Mouse (Mus musculus) liver, embryonic 14.5 days (tissue): Measurements from ENCODE around the gene Eif1b. TPM values are rescaled to one million over a fixed set of nuclear protein-coding genes. Genes with fewer than 3 reads are reported as not detected.

Experiments
- ATAC-seq: fragments of 200-750 bp; cut with Nextera tagmentation; 2 replicates; pipeline ENCODE4 v1.8.0; 2017; ENCODE audit warnings: moderate number of reproducible peaks, mild to moderate bottlenecking, moderate library complexity; ENCODE audit not compliant: insufficient read depth
- DNase-seq, 3 experiments: peaks; one replicate each; pipeline ENCODE4 v3.0.0-alpha.2; 2012 to 2013; ENCODE audit warnings: low read depth in 3 of 3, low spot score in 3 of 3
- H3K27ac ChIP-seq: fragments of 300-500 bp; sonication (generic); 2 replicates; pipeline ENCODE4 v1.5.1; 2014; ENCODE audit warnings: moderate library complexity, mild to moderate bottlenecking, control low read depth, inconsistent platforms
- H3K27me3 ChIP-seq: fragments of 300-500 bp; sonication (generic); 2 replicates; pipeline ENCODE4 v1.6.1; 2014; ENCODE audit warnings: mild to moderate bottlenecking, low read length, moderate library complexity; ENCODE audit not compliant: control insufficient read depth, insufficient read depth
- H3K36me3 ChIP-seq: fragments of 300-500 bp; sonication (generic); replicated peaks from 2 replicates; pipeline ENCODE4 v1.6.1; 2014; ENCODE audit warnings: low read depth; ENCODE audit not compliant: control insufficient read depth, insufficient read depth
- H3K4me1 ChIP-seq, 2 experiments: fragments of 200-500 bp in 1 of 2; fragments of 300-500 bp in 1 of 2; sonication (generic) in 1 of 2; replicated peaks; 2 replicates each; pipeline ENCODE4 v1.6.1; 2012 to 2014; ENCODE audit warnings: antibody characterized with exemption in 1 of 2, inconsistent platforms in 1 of 2, low read length in 1 of 2; ENCODE audit not compliant: control insufficient read depth in 2 of 2, insufficient read depth in 2 of 2
- H3K4me2 ChIP-seq: fragments of 300-500 bp; sonication (generic); 2 replicates; pipeline ENCODE4 v1.6.1; 2014; ENCODE audit warnings: low read depth, mild to moderate bottlenecking, control low read depth, moderate library complexity
- H3K4me3 ChIP-seq, 2 experiments: fragments of 200-500 bp in 1 of 2; fragments of 300-500 bp in 1 of 2; sonication (generic) in 1 of 2; 2 replicates each; pipeline ENCODE4 v1.5.1; 2012 to 2014; ENCODE audit warnings: low read depth in 2 of 2, low read length in 2 of 2, mild to moderate bottlenecking in 2 of 2, control low read depth in 1 of 2, inconsistent platforms in 1 of 2, moderate library complexity in 1 of 2; ENCODE audit not compliant: insufficient read depth in 1 of 2
- H3K9ac ChIP-seq: fragments of 300-500 bp; sonication (generic); replicated peaks from 2 replicates; pipeline ENCODE4 v1.6.1; 2014; ENCODE audit warnings: mild to moderate bottlenecking, control low read depth, moderate library complexity
- H3K9me3 ChIP-seq: fragments of 300-500 bp; sonication (generic); 2 replicates; pipeline ENCODE4 v1.6.1; 2016; ENCODE audit warnings: low read length, mixed read lengths; ENCODE audit not compliant: control insufficient read depth
- CTCF ChIP-seq: IDR thresholded peaks from 2 replicates; pipeline ENCODE4 v1.5.1; 2016; ENCODE audit warnings: antibody characterized with exemption, low read depth, control low read depth
- EP300 ChIP-seq: IDR thresholded peaks from 2 replicates; pipeline ENCODE4 v1.6.1; 2016; ENCODE audit warnings: antibody characterized with exemption, low read depth
- WGBS: fragments of 180-500 bp; shearing (Covaris S2); extraction: QIAGEN DNeasy Blood & Tissue Kit; methylation state at CpG from one replicate; pipeline ENCODE4 v1.1.7; 2014; ENCODE audit not compliant: insufficient replicate concordance; 5-methylcytosine and 5-hydroxymethylcytosine counted together
- polyA plus RNA-seq, 2 experiments: library from polyadenylated mRNA; depleted of rRNA in 1 of 2; stranded (reverse) in 1 of 2; unstranded in 1 of 2; fragments of >200 nt; fragmentation: Nextera tagmentation in 1 of 2; extraction: Ambion mirVana in 1 of 2; gene quantifications; 2 replicates each; pipeline versions ENCODE4 v1.2.1 to v1.2.3; 2012 to 2014

Eif1b gene
- polyA plus RNA-seq, 2 experiments = 30.6 to 70.0 TPM

DNA sequence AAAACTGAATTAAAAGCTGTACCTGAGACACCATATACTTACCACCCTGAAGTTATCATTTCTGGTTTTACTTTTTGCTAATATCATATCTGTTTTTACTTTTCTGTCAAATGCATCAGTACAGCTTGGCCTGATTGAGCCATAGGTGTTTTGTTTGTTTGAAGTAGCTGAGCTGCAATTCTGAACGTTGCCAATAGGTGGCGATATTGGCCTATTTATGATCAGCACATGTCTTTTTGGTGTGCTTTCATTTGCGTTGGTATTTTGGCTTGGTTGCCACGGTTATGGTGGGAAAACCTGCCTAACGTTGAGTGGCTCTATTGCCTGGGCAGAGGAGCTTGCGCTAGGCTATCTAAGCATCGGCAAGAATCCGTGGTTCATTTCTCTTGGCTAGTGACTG is 10.0 kb downstream of the Eif1b start:
- peaks cover 0 to 2% of the 10 kb centered on the region in 2 experiments; a peak in 2 of 4 replicates for H3K4me1 ChIP-seq
- no peak overlapping the region for H3K27ac ChIP-seq
- TF ChIP-seq EP300 (no peak), CTCF (peak; percentile 91)
- no peak overlapping the region for H3K4me2 ChIP-seq
- no peak overlapping the region for H3K4me3 ChIP-seq
- no peaks in the 10 kb centered on the region for H3K36me3 ChIP-seq
- 7% methylated on average over 8 of the region's 8 CpGs for WGBS
- no peaks in the 10 kb centered on the region for H3K27me3 ChIP-seq
- ATAC-seq (peak; percentile 13; the same call in 1 of the 2 replicates), DNase-seq (peak; percentile 68 to 75 (median 72))
- 0 out of 2 replicates have a peak overlapping the region, but pooled peaks have one; percentile 9 for H3K9ac ChIP-seq
- no peaks in the 10 kb centered on the region; the same call in 1 of the 2 replicates for H3K9me3 ChIP-seq

DNA sequence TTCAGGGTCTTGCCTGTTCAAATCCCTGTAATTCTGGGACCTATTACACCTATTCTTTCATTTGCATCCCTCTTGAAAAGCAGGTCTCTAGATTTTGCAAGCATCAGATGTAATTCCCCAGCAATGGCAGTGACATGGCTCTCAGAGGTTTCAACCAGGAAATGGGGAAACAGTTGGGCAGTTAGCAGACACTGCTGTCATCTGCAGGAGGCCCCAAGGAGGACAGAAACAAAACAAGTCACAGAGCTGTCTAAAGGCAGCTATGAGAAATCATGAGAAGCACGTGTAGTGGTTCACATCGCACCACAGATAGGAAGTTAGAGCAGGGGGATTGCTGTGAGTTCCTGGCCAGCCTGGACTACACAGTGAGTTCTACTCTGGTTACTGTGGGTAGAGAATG is 12.4 kb downstream of the Eif1b start:
- no peak for DNase-seq
- Histone ChIP-seq H3K4me1 (peaks cover 0 to 2% of the 10 kb centered on the region in 2 experiments; a peak in 2 of 4 replicates), H3K4me2 (no peak overlapping the region), H3K36me3 (no peaks in the 10 kb centered on the region), H3K9me3 (no peaks in the 10 kb centered on the region; the same call in 1 of the 2 replicates), H3K27ac (no peak overlapping the region), H3K27me3 (no peaks in the 10 kb centered on the region), H3K9ac (no peak overlapping the region), H3K4me3 (no peak overlapping the region)
- TF ChIP-seq CTCF = no peak
- no peak for TF ChIP-seq EP300
- ATAC-seq = no peak
- WGBS = 59% methylated on average over 2 of the region's 2 CpGs

DNA sequence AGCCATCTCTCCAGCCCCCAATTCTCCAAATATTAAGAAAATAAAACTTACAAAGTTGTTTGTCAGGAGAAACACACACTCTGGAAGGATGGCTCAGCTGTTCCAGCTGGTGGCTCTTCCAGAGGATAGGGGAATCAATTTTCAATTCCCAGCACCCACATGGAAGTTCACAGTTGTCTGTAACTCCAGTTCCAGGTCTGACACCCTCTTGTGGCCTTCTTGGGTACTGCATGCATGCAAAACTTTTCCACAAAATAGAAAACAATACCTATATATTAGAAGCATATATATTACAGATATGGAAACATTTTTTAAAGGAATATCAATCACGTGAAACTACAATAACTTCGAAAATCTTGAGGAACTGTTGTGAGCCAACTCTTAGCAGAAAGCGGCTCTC is 19.7 kb downstream of the Eif1b start:
- Histone ChIP-seq H3K4me3 (no peak overlapping the region), H3K27ac (no peak overlapping the region), H3K4me2 (no peak overlapping the region), H3K9me3 (no peaks in the 10 kb centered on the region; the same call in 1 of the 2 replicates), H3K27me3 (no peaks in the 10 kb centered on the region), H3K36me3 (no peaks in the 10 kb centered on the region), H3K4me1 (0 out of 4 replicates have a peak, but pooled peaks cover 0 to 1% of the 10 kb centered on the region in 2 experiments), H3K9ac (no peak overlapping the region)
- TF ChIP-seq CTCF (peak; percentile 73), EP300 (no peak)
- 50% methylated on average over 3 of the region's 3 CpGs for WGBS
- DNase-seq (no peak), ATAC-seq (no peak)

DNA sequence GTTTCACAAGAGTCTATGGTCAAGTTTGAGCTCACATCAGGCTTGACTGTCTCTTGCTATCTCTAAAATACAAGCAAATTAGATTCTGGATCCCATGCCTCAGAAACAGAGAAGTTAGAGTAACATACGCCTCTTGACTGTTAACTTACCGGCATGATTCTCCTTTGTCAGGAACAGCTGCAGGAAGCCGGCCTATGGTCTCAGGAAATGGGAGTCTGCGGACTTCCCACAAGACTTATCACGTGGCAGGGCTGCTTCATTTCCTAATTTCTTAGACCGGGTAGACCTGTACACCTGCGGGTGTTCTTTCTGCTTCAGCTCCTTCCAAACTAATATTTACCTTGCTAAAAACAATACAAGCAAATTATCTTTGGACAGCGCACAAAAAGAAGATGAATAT is 24.7 kb downstream of the Eif1b start:
- H3K4me3 ChIP-seq = no peak overlapping the region
- no peak for DNase-seq
- no peak for TF ChIP-seq EP300
- no peak for TF ChIP-seq CTCF
- 23% methylated on average over 8 of the region's 8 CpGs for WGBS
- ATAC-seq = no peak
- H3K9me3 ChIP-seq = no peaks in the 10 kb centered on the region
- H3K4me1 ChIP-seq = 0 out of 4 replicates have a peak, but pooled peaks cover 0 to 1% of the 10 kb centered on the region in 2 experiments
- no peaks in the 10 kb centered on the region for H3K36me3 ChIP-seq
- no peak overlapping the region for H3K9ac ChIP-seq
- no peaks in the 10 kb centered on the region for H3K27me3 ChIP-seq
- H3K4me2 ChIP-seq = no peak overlapping the region
- no peak overlapping the region for H3K27ac ChIP-seq

DNA sequence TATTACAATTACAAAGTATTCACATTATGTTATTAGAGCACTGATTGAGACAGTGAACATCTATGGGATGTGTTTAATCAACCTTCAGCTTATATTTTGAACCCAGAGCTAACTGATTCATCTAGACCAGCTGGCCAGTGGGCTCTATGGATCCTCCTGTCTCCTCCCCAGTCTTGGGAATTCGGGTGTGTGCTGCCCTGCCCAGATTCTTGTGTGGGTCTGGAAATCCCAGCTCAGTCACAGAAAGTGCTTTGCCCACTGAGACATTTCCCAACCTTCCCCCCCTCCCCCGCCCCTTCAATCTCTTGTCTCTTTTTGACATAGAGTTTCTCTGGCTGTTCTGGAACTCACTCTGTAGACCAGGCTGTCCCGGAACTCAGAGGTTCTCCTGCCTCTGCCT is 26.9 kb downstream of the Eif1b start:
- 54% methylated on average over 3 of the region's 3 CpGs for WGBS
- Histone ChIP-seq H3K27ac (no peak overlapping the region), H3K4me3 (no peak overlapping the region), H3K9me3 (no peaks in the 10 kb centered on the region), H3K4me2 (no peak overlapping the region), H3K9ac (no peak overlapping the region), H3K27me3 (no peaks in the 10 kb centered on the region), H3K4me1 (0 out of 4 replicates have a peak, but pooled peaks cover 0 to 1% of the 10 kb centered on the region in 2 experiments), H3K36me3 (no peaks in the 10 kb centered on the region)
- ATAC-seq (no peak), DNase-seq (no peak)
- TF ChIP-seq CTCF (no peak), EP300 (no peak)
